Mouse (Mus musculus) cerebellum, postnatal 25 days (tissue): ENCODE measurements at regions not wholly inside any gene's neighbourhood (a gene's known extent, or its start where the extent isn't known, plus 50 kb on each side); places are given as distances from the start of the nearest gene placed in this dataset.

Experiments used
- DNase-seq, 2 experiments: peaks; one replicate each; pipeline ENCODE4 v3.0.0; 2021; ENCODE audit warnings: mixed read lengths in 2 of 2

GRCm38 (mm10) chr2:160421216-160421911, 54.5 kb upstream of the Mafb start:
- DNase-seq: peak in 1 of 2 experiments; percentile 22

- DNase-seq: no peak
These were observed 57.6 kb upstream of the Mafb start for GRCm38 (mm10) chr2:160424491-160424890.

GRCm38 (mm10) chr2:160427431-160427830, 60.6 kb upstream of the Mafb start:
- no peak for DNase-seq

GRCm38 (mm10) chr2:160433252-160433651, 66.4 kb upstream of the Mafb start:
- peak; percentile 74 to 84 for DNase-seq

- DNase-seq: no peak
These were observed 67.8 kb upstream of the Mafb start for GRCm38 (mm10) chr2:160434701-160435100.

GRCm38 (mm10) chr2:160435622-160436021, 68.8 kb upstream of the Mafb start:
- no peak for DNase-seq

- no peak for DNase-seq
These were observed 72.2 kb upstream of the Mafb start for GRCm38 (mm10) chr2:160439028-160439427.

GRCm38 (mm10) chr2:160440236-160440635, 73.4 kb upstream of the Mafb start:
- DNase-seq: no peak

GRCm38 (mm10) chr2:160451057-160451456, 84.2 kb upstream of the Mafb start:
- DNase-seq: no peak

- DNase-seq: peak; percentile 24 to 34
These were observed 84.8 kb upstream of the Mafb start for GRCm38 (mm10) chr2:160451481-160452238.

- DNase-seq: no peak
These were observed 85.3 kb upstream of the Mafb start for GRCm38 (mm10) chr2:160452239-160452530.

GRCm38 (mm10) chr2:160452730-160453129, 85.9 kb upstream of the Mafb start:
- no peak for DNase-seq

- no peak for DNase-seq
These were observed 88.8 kb upstream of the Mafb start for GRCm38 (mm10) chr2:160455617-160456016.

- DNase-seq: no peak
These were observed 89.8 kb upstream of the Mafb start for GRCm38 (mm10) chr2:160456681-160457080.

GRCm38 (mm10) chr2:160471561-160471960, 104.7 kb upstream of the Mafb start:
- DNase-seq: no peak

GRCm38 (mm10) chr2:160476181-160476580, 109.3 kb upstream of the Mafb start:
- DNase-seq: no peak

GRCm38 (mm10) chr2:160479240-160479639, 112.4 kb upstream of the Mafb start:
- DNase-seq: no peak

GRCm38 (mm10) chr2:160485097-160485496, 118.2 kb upstream of the Mafb start:
- no peak for DNase-seq

GRCm38 (mm10) chr2:160485515-160485914, 118.7 kb upstream of the Mafb start:
- no peak for DNase-seq

GRCm38 (mm10) chr2:160499726-160500125, 132.9 kb upstream of the Mafb start:
- DNase-seq: no peak

GRCm38 (mm10) chr2:160502901-160503300, 136.0 kb upstream of the Mafb start:
- peak in 1 of 2 experiments; percentile 7 for DNase-seq

- DNase-seq: no peak
These were observed 136.9 kb upstream of the Mafb start for GRCm38 (mm10) chr2:160503597-160504393.

- DNase-seq: no peak
These were observed 137.5 kb upstream of the Mafb start for GRCm38 (mm10) chr2:160504394-160504657.

GRCm38 (mm10) chr2:160507371-160507770, 138.3 kb upstream of the Top1 start:
- DNase-seq: no peak
